Mouse (Mus musculus) bone marrow macrophage, adult 2 months (primary cell): ENCODE data around the gene Slco4a1.

ENCODE experiments used
- CTCF ChIP-seq: IDR thresholded peaks from 2 replicates; pipeline ENCODE4 v1.5.1; 2012; ENCODE audit warnings: low read depth, mild to moderate bottlenecking, low read length, moderate library complexity
- POLR2A ChIP-seq: IDR thresholded peaks from 2 replicates; pipeline ENCODE4 v1.6.1; 2012; ENCODE audit warnings: mild to moderate bottlenecking, low read depth, low read length, borderline replicate concordance

- TF ChIP-seq POLR2A = no peak
- no peak for TF ChIP-seq CTCF
Observed at GRCm38 (mm10) chr2:180444957-180445785, 10.9 kb upstream of the Slco4a1 start.
